Mouse (Mus musculus) urinary bladder, adult 2 months (tissue): ENCODE data around the gene Smpd3. TPM values are rescaled to one million over a fixed set of nuclear protein-coding genes. Genes with fewer than 3 reads are reported as not detected.
"Not testable (repeated sequence)": the region's sequence is repeated elsewhere in the genome, so short reads cannot be mapped to it uniquely, and the experiment has no call there.

Experiments
- DNase-seq: peaks from one replicate; pipeline ENCODE4 v3.0.0; 2022; ENCODE audit warnings: low spot score
- polyA plus RNA-seq: library from polyadenylated mRNA; depleted of rRNA; stranded (reverse); fragments of >200 nt; gene quantifications from 2 replicates; pipeline ENCODE4 v1.2.3, GENCODE M21; 2012

Smpd3 gene
- polyA plus RNA-seq, 1 experiment = 1.2 TPM

DNA sequence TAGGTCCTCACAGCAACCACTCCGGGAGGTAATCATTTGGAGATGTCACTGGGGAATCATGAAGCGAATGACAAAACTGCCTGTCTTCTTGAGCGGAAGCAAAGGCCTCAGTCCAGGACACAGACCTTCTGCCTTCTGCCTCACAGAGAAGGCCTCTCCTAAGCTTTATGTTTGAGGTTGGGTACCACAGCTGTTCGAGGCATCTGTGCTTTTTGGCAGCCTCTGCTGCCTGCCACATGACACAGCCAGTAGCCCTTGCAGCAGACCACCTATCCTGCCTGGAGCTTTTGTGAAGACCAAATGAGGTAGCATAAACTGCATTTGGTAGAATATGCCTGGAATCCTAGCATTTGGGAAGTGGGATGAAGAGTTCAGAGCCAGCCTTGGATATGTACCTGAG is 11.2 kb downstream of the Smpd3 start:
- no peak for DNase-seq

DNA sequence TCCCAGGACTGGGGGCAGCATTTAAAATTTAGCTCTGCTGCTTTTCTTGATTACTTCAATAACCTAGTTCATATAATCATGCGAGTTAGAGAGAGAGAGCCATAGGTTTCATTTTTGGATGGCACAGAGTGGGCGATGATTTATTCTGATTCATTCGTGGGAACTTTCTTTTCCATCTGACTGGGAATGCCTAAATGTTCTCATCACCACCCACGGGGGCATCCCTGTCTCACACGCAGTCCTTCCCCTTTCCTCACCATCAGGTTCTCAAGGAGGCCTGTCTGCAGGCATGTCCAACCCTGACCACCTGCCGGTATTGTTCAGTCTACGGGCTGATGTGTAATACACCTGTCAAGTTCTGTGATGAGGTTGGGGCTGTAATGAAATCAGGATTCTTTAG is 16.4 kb downstream of the Smpd3 start:
- DNase-seq = no peak

- DNase-seq = no peak
Observed at GRCm38 (mm10) chr8:106320002-106320401, 17.8 kb downstream of the Smpd3 start.

DNA sequence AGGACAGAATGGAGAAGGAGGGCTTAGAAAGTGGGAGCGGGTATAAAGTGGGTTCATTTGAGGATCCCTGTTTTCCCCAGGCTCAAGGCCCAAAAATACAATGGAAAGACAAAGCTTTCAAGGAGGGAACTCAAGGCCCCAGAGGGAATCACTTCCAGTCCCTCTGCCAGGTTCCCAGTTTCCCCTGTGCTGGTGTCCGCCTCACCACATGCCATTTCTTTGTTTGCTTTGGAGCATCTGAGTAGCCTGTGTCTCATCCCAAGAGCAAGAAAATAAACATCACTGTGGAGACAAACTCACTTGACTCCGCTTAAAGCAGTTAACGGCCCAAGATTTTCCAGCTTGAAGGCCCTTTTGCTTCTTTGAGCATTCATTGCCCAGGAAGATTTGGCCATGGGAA is 20.7 kb downstream of the Smpd3 start:
- no peak for DNase-seq

- DNase-seq = no peak
Observed at GRCm38 (mm10) chr8:106316506-106316905, 21.3 kb downstream of the Smpd3 start.

DNA sequence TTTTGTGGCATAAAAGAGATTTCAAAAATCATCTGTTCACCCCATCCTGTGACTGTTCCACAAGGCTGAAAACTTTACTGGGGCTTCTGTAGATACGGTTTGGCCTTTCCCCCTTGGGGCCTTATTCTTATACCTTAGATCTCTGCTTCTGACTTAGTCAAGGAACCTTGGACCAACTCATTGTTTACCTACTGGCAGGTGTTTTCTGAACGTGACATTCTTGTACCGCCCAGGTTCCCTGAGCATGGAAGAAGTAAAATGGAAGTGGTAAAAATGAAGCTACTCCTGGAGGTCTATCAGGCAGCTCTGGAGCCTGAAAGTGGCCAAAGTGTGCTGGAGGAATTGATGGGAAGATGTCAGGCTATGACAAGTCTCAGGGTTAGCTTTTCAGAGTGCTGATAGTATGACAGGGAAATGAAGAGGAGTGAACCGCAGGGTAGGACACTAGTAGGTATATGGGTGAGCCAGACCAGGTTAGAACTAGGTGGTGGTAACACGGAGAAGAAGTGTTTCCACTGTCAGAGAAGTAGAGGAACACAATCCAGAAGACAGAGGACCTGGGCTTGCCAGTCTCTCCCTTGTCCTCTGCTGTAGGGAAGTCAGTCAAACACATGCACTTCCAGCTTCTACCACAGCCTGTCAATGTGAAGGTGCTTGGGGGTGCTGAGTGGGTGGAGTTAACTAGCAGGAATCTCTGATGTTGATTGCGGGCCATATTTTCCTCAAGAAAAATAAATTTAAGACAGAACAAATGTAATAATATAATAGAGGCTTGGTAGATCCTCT is 22.2 kb downstream of the Smpd3 start:
- no peak for DNase-seq

DNA sequence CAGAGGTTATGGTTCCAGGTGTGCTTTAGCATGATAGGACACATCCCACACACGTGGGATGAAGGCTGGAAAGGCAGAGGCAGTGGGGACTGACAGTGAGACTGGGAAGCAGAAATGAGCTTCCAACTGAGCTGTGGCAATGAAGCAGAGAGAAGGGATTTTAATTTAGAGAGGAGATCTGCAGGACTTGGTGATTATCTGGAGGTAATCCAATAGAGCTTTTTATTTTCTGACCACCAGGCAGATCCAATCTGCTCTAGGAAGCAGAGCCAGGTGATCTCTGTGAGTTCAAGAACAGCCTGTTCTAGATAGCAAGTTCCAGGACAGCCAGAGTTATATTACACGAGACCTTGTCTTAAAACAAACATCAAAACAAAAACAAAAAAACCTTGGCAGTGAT is 24.0 kb downstream of the Smpd3 start:
- no peak for DNase-seq

GRCm38 (mm10) chr8:106313120-106313737 is 24.6 kb downstream of the Smpd3 start:
- DNase-seq = no peak

- DNase-seq = no peak
Observed at GRCm38 (mm10) chr8:106311967-106312366, 25.8 kb downstream of the Smpd3 start.

- no peak for DNase-seq
Observed at GRCm38 (mm10) chr8:106310026-106310652, 27.6 kb downstream of the Smpd3 start.

DNA sequence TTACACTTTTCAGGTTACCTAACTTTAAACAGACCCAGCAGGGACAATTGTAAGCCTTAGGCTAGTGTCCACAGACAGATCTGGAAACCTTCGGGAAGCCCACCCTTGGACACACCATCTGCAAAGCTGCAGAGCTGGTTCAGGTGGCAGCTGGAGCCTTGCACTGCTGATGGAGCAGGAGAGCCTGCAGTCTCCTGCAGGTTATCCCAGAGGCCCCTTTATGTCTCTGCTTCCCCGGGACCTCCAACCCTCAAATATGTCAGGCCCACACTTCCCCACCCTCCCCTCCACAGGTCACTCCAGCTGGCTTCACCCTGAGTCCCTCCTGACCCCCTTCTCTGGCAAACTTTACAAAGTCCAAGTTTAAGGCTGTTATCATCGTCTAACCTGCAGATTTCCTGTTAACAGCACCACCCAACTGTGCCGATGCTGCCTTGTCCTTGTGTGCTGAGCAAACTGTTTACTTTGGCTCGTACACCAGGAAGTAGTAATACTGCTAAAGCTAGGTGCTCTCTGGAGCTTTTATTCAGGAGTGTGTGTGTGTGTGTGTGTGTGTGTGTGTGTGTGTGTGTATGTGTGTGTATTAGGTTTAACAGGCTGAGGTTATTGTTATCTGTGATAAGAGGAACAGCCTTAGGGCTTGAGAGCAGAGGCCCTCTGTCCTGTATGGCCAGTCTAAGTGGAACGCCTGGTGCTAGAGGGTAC is 29.6 kb downstream of the Smpd3 start:
- DNase-seq = not testable (repeated sequence)

- no peak for DNase-seq
Observed at GRCm38 (mm10) chr8:106307586-106307985, 30.2 kb downstream of the Smpd3 start.

GRCm38 (mm10) chr8:106306711-106307248 is 31.0 kb downstream of the Smpd3 start:
- DNase-seq = not testable (repeated sequence)

- no peak for DNase-seq
Observed at GRCm38 (mm10) chr8:106306076-106306475, 31.7 kb downstream of the Smpd3 start.

GRCm38 (mm10) chr8:106305301-106305700 is 32.5 kb downstream of the Smpd3 start:
- no peak for DNase-seq

GRCm38 (mm10) chr8:106304321-106304720 is 33.5 kb downstream of the Smpd3 start:
- DNase-seq = no peak

- no peak for DNase-seq
Observed at GRCm38 (mm10) chr8:106300739-106301715, 36.8 kb downstream of the Smpd3 start.

- DNase-seq = no peak
Observed at GRCm38 (mm10) chr8:106299686-106300085, 38.1 kb downstream of the Smpd3 start.

DNA sequence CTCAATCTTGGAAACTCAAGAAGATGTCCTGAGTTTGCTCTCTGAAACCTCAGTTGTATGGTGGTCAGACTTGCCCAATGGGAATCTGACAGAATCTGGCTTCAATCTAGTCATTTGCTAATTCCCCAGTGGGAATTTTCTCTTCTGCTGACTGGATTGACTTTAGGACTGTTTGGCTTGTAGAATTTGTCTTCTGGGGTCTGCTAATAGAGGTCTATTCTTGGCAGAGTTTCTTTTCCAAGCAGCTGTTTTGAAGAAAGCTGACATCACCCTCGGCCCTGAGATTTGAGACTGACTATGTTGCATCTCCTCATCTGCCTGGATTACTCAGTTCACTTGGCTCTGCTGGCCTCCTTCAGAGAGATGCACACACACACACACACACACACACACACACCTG is 38.9 kb downstream of the Smpd3 start:
- no peak for DNase-seq

- DNase-seq = no peak
Observed at GRCm38 (mm10) chr8:106298261-106298660, 39.5 kb downstream of the Smpd3 start.
